Mouse (Mus musculus) C2C12 (cell line): ENCODE data around the gene Bcl3.

Experiments used
- CEBPB ChIP-seq: IDR thresholded peaks from one replicate; pipeline ENCODE4 v1.6.1; 2011; ENCODE audit warnings: low read depth, mild to moderate bottlenecking, control low read depth, moderate library complexity
- CTCF ChIP-seq: IDR thresholded peaks from one replicate; pipeline ENCODE4 v1.5.1; 2011; ENCODE audit not compliant: control insufficient read depth, insufficient read depth, insufficient read length
- MAX ChIP-seq: IDR thresholded peaks from one replicate; pipeline ENCODE4 v1.6.1; 2011; ENCODE audit warnings: mild to moderate bottlenecking, control low read depth
- MYOD1 ChIP-seq: IDR thresholded peaks from one replicate; pipeline ENCODE4 v1.6.1; 2011; ENCODE audit warnings: low read depth; ENCODE audit not compliant: control insufficient read depth, insufficient read length
- USF1 ChIP-seq: IDR thresholded peaks from one replicate; pipeline ENCODE4 v1.6.1; 2011; ENCODE audit warnings: low read depth, mild to moderate bottlenecking, control low read depth, moderate library complexity

DNA sequence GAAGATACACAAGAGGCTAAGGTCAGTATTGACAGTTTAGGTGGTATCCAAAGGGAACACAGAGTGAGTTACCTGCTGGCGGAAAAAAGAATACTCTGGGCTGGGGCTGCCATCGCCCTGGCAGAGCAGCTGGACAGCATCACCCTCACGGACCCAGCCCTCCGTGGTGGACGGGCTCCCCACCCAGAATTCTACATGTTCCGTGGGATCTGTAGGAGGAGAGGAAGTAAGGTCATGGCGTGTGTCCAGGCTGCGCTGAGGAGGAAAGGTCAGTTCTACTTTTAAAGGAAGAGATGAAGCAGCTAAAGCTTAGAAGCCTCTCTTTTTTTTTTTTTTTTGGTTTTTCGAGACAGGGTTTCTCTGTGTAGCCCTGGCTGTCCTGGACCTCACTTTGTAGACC lies 58.0 kb downstream of the Bcl3 start:
- no peak for TF ChIP-seq USF1
- no peak for TF ChIP-seq CTCF
- no peak for TF ChIP-seq MAX
- no peak for TF ChIP-seq MYOD1
- no peak for TF ChIP-seq CEBPB
